In genomic region chr1:46425137-46425925, GRCm38 (mm10) we compare ENCODE assay signal across 9 mouse cellular contexts. TPM values are rescaled to one million over a fixed set of nuclear protein-coding genes. Genes with fewer than 3 reads are reported as not detected.
A peak's percentile ranks its signal among the peaks of the same experiment; 100 is the strongest.
DNase-seq lines count a peak whose midpoint lies in the region; ATAC-seq and TF ChIP-seq lines count a peak whose summit lies in the region.
"Had no signal": no experiment of that assay in that cellular context is flagged by ENCODE, and none has a peak within 500 bp of the region (broad histone marks: within the 10 kb centered on the region; RNA-seq: fewer than 3 reads in every experiment).

Gene Dnah7c, plus strand, starts transcription at chr1:46425592.

- H3K36me3 ChIP-seq in E14TG2a.4 (ENCODE audit: insufficient read depth, low read length), result no peaks in the 10 kb centered on the region
- no peaks in the 10 kb centered on the region for H3K36me3 ChIP-seq in kidney, postnatal 0 days (ENCODE audit: insufficient read depth, low read length)
- no peaks in the 10 kb centered on the region for H3K36me3 ChIP-seq in midbrain, embryonic 14.5 days (ENCODE audit: control insufficient read depth, insufficient read depth, low read length)

- peak within 1 kb of the TSS; percentile 72 for H3K4me3 ChIP-seq in E14TG2a.4 (replicated peaks; ENCODE audit: low read length)
- H3K4me3 ChIP-seq in embryonic fibroblast, embryonic 13.5 days (ENCODE audit: insufficient read depth, low read length), result peak within 1 kb of the TSS; percentile 35
- peak within 1 kb of the TSS; percentile 42 for H3K4me3 ChIP-seq in kidney, postnatal 0 days (replicated peaks; ENCODE audit: low read depth, low read length)
- H3K4me3 ChIP-seq in midbrain, embryonic 14.5 days (replicated peaks; ENCODE audit: low read depth, low read length), result peak within 1 kb of the TSS; percentile 49

- no peaks in the 10 kb centered on the region for H3K9me3 ChIP-seq in E14TG2a.4 (ENCODE audit: low read length)
- no peaks in the 10 kb centered on the region for H3K9me3 ChIP-seq in kidney, postnatal 0 days (replicated peaks; ENCODE audit: low read length)
- H3K9me3 ChIP-seq in midbrain, embryonic 14.5 days (ENCODE audit: control insufficient read depth, low read length), result no peaks in the 10 kb centered on the region

- no peak for TF ChIP-seq CTCF in E14TG2a.4 (conservative IDR thresholded peaks at IDR 0.05; ENCODE audit: low read length)
- no peak for TF ChIP-seq CTCF in embryonic fibroblast, embryonic 13.5 days (IDR thresholded peaks at IDR 0.05; ENCODE audit: borderline replicate concordance, insufficient read depth, low read length)
- peak; percentile 48 for TF ChIP-seq CTCF in kidney, postnatal 0 days (IDR thresholded peaks at IDR 0.05; ENCODE audit: low read depth)

- peaks cover 3% of the 10 kb centered on the region; the same call in 1 of the 2 replicates for H3K4me1 ChIP-seq in E14TG2a.4 (replicated peaks; ENCODE audit: low read depth, low read length)
- H3K4me1 ChIP-seq in embryonic fibroblast, embryonic 13.5 days (ENCODE audit: control insufficient read depth, insufficient read depth, low read length), result no peaks in the 10 kb centered on the region
- H3K4me1 ChIP-seq in kidney, postnatal 0 days (replicated peaks; ENCODE audit: insufficient read depth, low read length), result no peaks in the 10 kb centered on the region
- peaks cover 3% of the 10 kb centered on the region; the same call in 1 of the 2 replicates for H3K4me1 ChIP-seq in midbrain, embryonic 14.5 days (ENCODE audit: control insufficient read depth, insufficient read depth, low read length)

- H3K4me2 ChIP-seq in kidney, postnatal 0 days (ENCODE audit: low read length), result peak within 1 kb of the TSS; percentile 61
- peak within 1 kb of the TSS; percentile 80 for H3K4me2 ChIP-seq in midbrain, embryonic 14.5 days (ENCODE audit: low read length)

- H3K27ac ChIP-seq in embryonic fibroblast, embryonic 13.5 days (ENCODE audit: insufficient read depth, low read length), result no peak within 1 kb of the TSS
- H3K27ac ChIP-seq in kidney, postnatal 0 days, result no peak within 1 kb of the TSS
- no peak within 1 kb of the TSS for H3K27ac ChIP-seq in midbrain, embryonic 14.5 days (replicated peaks; ENCODE audit: low read depth, low read length)

- ATAC-seq in frontal cortex, adult (ENCODE audit: low TSS enrichment), result peak; percentile 85
- peak; percentile 72 for ATAC-seq in kidney, postnatal 0 days (replicated peaks; ENCODE audit: low FRiP score, low read depth)
- peak; percentile 69 for ATAC-seq in midbrain, embryonic 14.5 days (ENCODE audit: low FRiP score, low TSS enrichment)

- 9% methylated on average over 30 of the region's 30 CpGs for WGBS in kidney, postnatal 0 days
- WGBS in midbrain, embryonic 14.5 days, result 12% methylated on average over 30 of the region's 30 CpGs

- DNase-seq in frontal cortex, postnatal 14 days (ENCODE audit: low spot score in 2 of 2), result no peak
- DNase-seq in kidney, postnatal 0 days (ENCODE audit: low spot score), result peak; percentile 45
- DNase-seq in midbrain, embryonic 14.5 days, result peak; percentile 80
- peak; percentile 48 for DNase-seq in testis, postnatal 10 days (ENCODE audit: low spot score)
- DNase-seq in gastrocnemius, postnatal 4 days (ENCODE audit: low spot score in 2 of 2), result no peak

- TF ChIP-seq POLR2A in embryonic fibroblast, embryonic 13.5 days (IDR thresholded peaks at IDR 0.05; ENCODE audit: low read depth, low read length), result no peak

- no peaks in the 10 kb centered on the region for H3K27me3 ChIP-seq in E14TG2a.4 (ENCODE audit: insufficient read depth, low read length)
- no peaks in the 10 kb centered on the region for H3K27me3 ChIP-seq in kidney, postnatal 0 days (ENCODE audit: insufficient read depth, low read length)
- no peaks in the 10 kb centered on the region for H3K27me3 ChIP-seq in midbrain, embryonic 14.5 days (ENCODE audit: control insufficient read depth, insufficient read depth, low read length)

- no peak within 1 kb of the TSS; the same call in 1 of the 2 replicates for H3K9ac ChIP-seq in kidney, postnatal 0 days (ENCODE audit: low read depth, low read length)
- peak within 1 kb of the TSS; percentile 49 for H3K9ac ChIP-seq in midbrain, embryonic 14.5 days (replicated peaks; ENCODE audit: low read length)

RNA-seq across cellular contexts. Expression of gene Dnah7c, which starts in this region (rescaled TPM):
- 0.65 TPM in 1 of 2 replicates, not detected in the other for polyA plus RNA-seq in embryonic fibroblast, embryonic 13.5 days (2011; ENCODE audit: insufficient read length, low read depth, missing spikeins)
- polyA plus RNA-seq in kidney, postnatal 0 days (2015; fragmentation: Nextera tagmentation; extraction: Ambion mirVana), result 0.05 and 0.08 TPM in 2 replicates
- 0.24 and 0.94 TPM in 2 replicates for polyA plus RNA-seq in midbrain, embryonic 14.5 days (2014; fragmentation: Nextera tagmentation; extraction: Ambion mirVana)
- under 1 TPM; 0.03 to 0.12 TPM for total RNA-seq in gastrocnemius, postnatal 4 days (2021)
- polyA plus RNA-seq: C2C12 had no signal

Comparison
In these comparisons a context has a peak if more than half of its experiments do, and no peak if none do; other contexts are left out.
1. Peak in DNase-seq, ATAC-seq, H3K4me3 ChIP-seq and H3K4me2 ChIP-seq in kidney, postnatal 0 days; RNA of the gene not detected or under 1 TPM.
2. Peak in DNase-seq, ATAC-seq, H3K4me3 ChIP-seq, H3K9ac ChIP-seq and H3K4me2 ChIP-seq in midbrain, embryonic 14.5 days; RNA of the gene not detected or under 1 TPM.